Mouse (Mus musculus): ENCODE results near the gene Hydin. TPM values are rescaled to one million over a fixed set of nuclear protein-coding genes. Genes with fewer than 3 reads are reported as not detected.

Hydin gene
- polyA plus RNA-seq, 1 experiment from 2014 or later: 0.52 TPM

GRCm38 (mm10) chr8:110636182-110636581, 369.4 kb downstream of the Hydin start:
- Histone ChIP-seq H3K4me1 (replicated peaks) (no peaks in the 10 kb centered on the region), H3K27me3 (ENCODE audit: insufficient read depth, poor library complexity, severe bottlenecking) (no peaks in the 10 kb centered on the region), H3K9me3 (no peaks in the 10 kb centered on the region), H3K27ac (no peak overlapping the region), H3K36me3 (peaks cover 81% of the 10 kb centered on the region), H3K4me3 (no peak overlapping the region)
- 95% methylated on average over 6 of the region's 6 CpGs for WGBS
- DNase-seq (ENCODE audit: low spot score): no peak

GRCm38 (mm10) chr8:110642331-110642730, 375.6 kb downstream of the Hydin start:
- WGBS: 93% methylated on average over 5 of the region's 5 CpGs
- Histone ChIP-seq H3K4me3 (no peak overlapping the region), H3K27ac (no peak overlapping the region), H3K27me3 (ENCODE audit: insufficient read depth, poor library complexity, severe bottlenecking) (no peaks in the 10 kb centered on the region), H3K9me3 (no peaks in the 10 kb centered on the region), H3K36me3 (peaks cover 59% of the 10 kb centered on the region), H3K4me1 (replicated peaks) (no peaks in the 10 kb centered on the region)
- DNase-seq (ENCODE audit: low spot score): no peak

- peaks cover 51% of the 10 kb centered on the region for H3K36me3 ChIP-seq
- no peaks in the 10 kb centered on the region for H3K4me1 ChIP-seq (replicated peaks)
- DNase-seq (ENCODE audit: low spot score): no peak
- no peaks in the 10 kb centered on the region for H3K9me3 ChIP-seq
- H3K27ac ChIP-seq: no peak overlapping the region
- no peak overlapping the region for H3K4me3 ChIP-seq
- no peaks in the 10 kb centered on the region for H3K27me3 ChIP-seq (ENCODE audit: insufficient read depth, poor library complexity, severe bottlenecking)
- 83% methylated on average over 4 of the region's 4 CpGs for WGBS
Measured at GRCm38 (mm10) chr8:110643177-110643576, 376.4 kb downstream of the Hydin start.

- WGBS: 86% methylated on average over 4 of the region's 4 CpGs
- Histone ChIP-seq H3K4me1 (replicated peaks) (no peaks in the 10 kb centered on the region), H3K27ac (no peak overlapping the region), H3K4me3 (no peak overlapping the region), H3K27me3 (ENCODE audit: insufficient read depth, poor library complexity, severe bottlenecking) (no peaks in the 10 kb centered on the region), H3K36me3 (peaks cover 49% of the 10 kb centered on the region), H3K9me3 (no peaks in the 10 kb centered on the region)
- DNase-seq (ENCODE audit: low spot score): no peak
Measured at GRCm38 (mm10) chr8:110644422-110644821, 377.6 kb downstream of the Hydin start.

GRCm38 (mm10) chr8:110644901-110645300, 378.1 kb downstream of the Hydin start:
- no peak for DNase-seq (ENCODE audit: low spot score)
- WGBS: 87% methylated on average over 2 of the region's 2 CpGs
- H3K27ac ChIP-seq: no peak overlapping the region
- no peaks in the 10 kb centered on the region for H3K9me3 ChIP-seq
- no peak overlapping the region for H3K4me3 ChIP-seq
- no peaks in the 10 kb centered on the region for H3K4me1 ChIP-seq (replicated peaks)
- no peaks in the 10 kb centered on the region for H3K27me3 ChIP-seq (ENCODE audit: insufficient read depth, poor library complexity, severe bottlenecking)
- H3K36me3 ChIP-seq: peaks cover 53% of the 10 kb centered on the region

- Histone ChIP-seq H3K27ac (no peak overlapping the region), H3K4me3 (no peak overlapping the region), H3K4me1 (replicated peaks) (no peaks in the 10 kb centered on the region), H3K36me3 (peaks cover 53% of the 10 kb centered on the region), H3K9me3 (no peaks in the 10 kb centered on the region), H3K27me3 (ENCODE audit: insufficient read depth, poor library complexity, severe bottlenecking) (no peaks in the 10 kb centered on the region)
- WGBS: 92% methylated on average over 3 of the region's 3 CpGs
- no peak for DNase-seq (ENCODE audit: low spot score)
Measured at GRCm38 (mm10) chr8:110645340-110645739, 378.6 kb downstream of the Hydin start.

- WGBS: 50% methylated on average over 6 of the region's 6 CpGs
- no peak overlapping the region for H3K27ac ChIP-seq
- DNase-seq (ENCODE audit: low spot score): peak; percentile 58
- H3K36me3 ChIP-seq: peaks cover 60% of the 10 kb centered on the region
- H3K4me3 ChIP-seq: no peak overlapping the region
- H3K4me1 ChIP-seq (replicated peaks): no peaks in the 10 kb centered on the region
- no peaks in the 10 kb centered on the region for H3K9me3 ChIP-seq
- no peaks in the 10 kb centered on the region for H3K27me3 ChIP-seq (ENCODE audit: insufficient read depth, poor library complexity, severe bottlenecking)
Measured at GRCm38 (mm10) chr8:110646064-110646463, 379.3 kb downstream of the Hydin start.

- H3K27ac ChIP-seq: no peak overlapping the region
- H3K4me3 ChIP-seq: no peak overlapping the region
- no peaks in the 10 kb centered on the region for H3K4me1 ChIP-seq (replicated peaks)
- no peaks in the 10 kb centered on the region for H3K9me3 ChIP-seq
- H3K27me3 ChIP-seq (ENCODE audit: insufficient read depth, poor library complexity, severe bottlenecking): no peaks in the 10 kb centered on the region
- WGBS: 94% methylated on average over 3 of the region's 3 CpGs
- peaks cover 66% of the 10 kb centered on the region for H3K36me3 ChIP-seq
- no peak for DNase-seq (ENCODE audit: low spot score)
Measured at GRCm38 (mm10) chr8:110648577-110648976, 381.8 kb downstream of the Hydin start.

GRCm38 (mm10) chr8:110649286-110649685, 382.5 kb downstream of the Hydin start:
- Histone ChIP-seq H3K27me3 (ENCODE audit: insufficient read depth, poor library complexity, severe bottlenecking) (no peaks in the 10 kb centered on the region), H3K36me3 (peaks cover 70% of the 10 kb centered on the region), H3K9me3 (no peaks in the 10 kb centered on the region), H3K27ac (no peak overlapping the region), H3K4me3 (no peak overlapping the region), H3K4me1 (replicated peaks) (no peaks in the 10 kb centered on the region)
- no peak for DNase-seq (ENCODE audit: low spot score)
- 90% methylated on average over 6 of the region's 6 CpGs for WGBS

- Histone ChIP-seq H3K27me3 (ENCODE audit: insufficient read depth, poor library complexity, severe bottlenecking) (no peaks in the 10 kb centered on the region), H3K36me3 (peaks cover 64% of the 10 kb centered on the region), H3K9me3 (no peaks in the 10 kb centered on the region), H3K27ac (no peak overlapping the region), H3K4me1 (replicated peaks) (no peaks in the 10 kb centered on the region), H3K4me3 (no peak overlapping the region)
- WGBS: 94% methylated on average over 9 of the region's 9 CpGs
- no peak for DNase-seq (ENCODE audit: low spot score)
Measured at GRCm38 (mm10) chr8:110650838-110651237, 384.1 kb downstream of the Hydin start.

- Histone ChIP-seq H3K4me1 (replicated peaks) (no peaks in the 10 kb centered on the region), H3K36me3 (peaks cover 69% of the 10 kb centered on the region), H3K9me3 (no peaks in the 10 kb centered on the region), H3K4me3 (no peak overlapping the region), H3K27ac (no peak overlapping the region), H3K27me3 (ENCODE audit: insufficient read depth, poor library complexity, severe bottlenecking) (no peaks in the 10 kb centered on the region)
- 89% methylated on average over 4 of the region's 4 CpGs for WGBS
- no peak for DNase-seq (ENCODE audit: low spot score)
Measured at GRCm38 (mm10) chr8:110651847-110652246, 385.1 kb downstream of the Hydin start.

- DNase-seq (ENCODE audit: low spot score): no peak
- H3K36me3 ChIP-seq: peaks cover 83% of the 10 kb centered on the region
- 83% methylated on average over 9 of the region's 9 CpGs for WGBS
- H3K4me1 ChIP-seq (replicated peaks): no peaks in the 10 kb centered on the region
- no peaks in the 10 kb centered on the region for H3K27me3 ChIP-seq (ENCODE audit: insufficient read depth, poor library complexity, severe bottlenecking)
- no peak overlapping the region for H3K4me3 ChIP-seq
- H3K27ac ChIP-seq: no peak overlapping the region
- no peaks in the 10 kb centered on the region for H3K9me3 ChIP-seq
Measured at GRCm38 (mm10) chr8:110654075-110655060, 387.6 kb downstream of the Hydin start.

- 90% methylated on average over 1 of the region's 1 CpGs for WGBS
- Histone ChIP-seq H3K36me3 (peaks cover 77% of the 10 kb centered on the region), H3K27me3 (ENCODE audit: insufficient read depth, poor library complexity, severe bottlenecking) (no peaks in the 10 kb centered on the region), H3K4me3 (no peak overlapping the region), H3K4me1 (replicated peaks) (no peaks in the 10 kb centered on the region), H3K27ac (no peak overlapping the region), H3K9me3 (no peaks in the 10 kb centered on the region)
- DNase-seq (ENCODE audit: low spot score): no peak
Measured at GRCm38 (mm10) chr8:110655827-110656226, 389.1 kb downstream of the Hydin start.
